Mouse (Mus musculus) hindbrain, embryonic 10.5 days (tissue): Measurements from ENCODE around the gene Itga6. TPM values are rescaled to one million over a fixed set of nuclear protein-coding genes. Genes with fewer than 3 reads are reported as not detected.
"Not testable (repeated sequence)": the region's sequence is repeated elsewhere in the genome, so short reads cannot be mapped to it uniquely, and the experiment has no call there.

Source experiments
- DNase-seq: peaks from one replicate; pipeline ENCODE4 v3.0.0-alpha.2; 2017; ENCODE audit warnings: low spot score
- H3K27ac ChIP-seq: fragments of 300-500 bp; sonication (generic); 2 replicates; pipeline ENCODE4 v1.5.1; 2016; ENCODE audit warnings: mild to moderate bottlenecking, moderate library complexity
- H3K27me3 ChIP-seq: fragments of 300-500 bp; sonication (generic); 2 replicates; pipeline ENCODE4 v1.6.1; 2016; ENCODE audit warnings: mild to moderate bottlenecking; ENCODE audit not compliant: poor library complexity, insufficient read depth, severe bottlenecking
- H3K36me3 ChIP-seq: fragments of 300-500 bp; sonication (generic); 2 replicates; pipeline ENCODE4 v1.6.1; 2016; ENCODE audit warnings: mild to moderate bottlenecking, moderate library complexity
- H3K4me1 ChIP-seq: fragments of 300-500 bp; sonication (generic); replicated peaks from 2 replicates; pipeline ENCODE4 v1.6.1; 2016; ENCODE audit warnings: mild to moderate bottlenecking
- H3K4me3 ChIP-seq: fragments of 300-500 bp; sonication (generic); 2 replicates; pipeline ENCODE4 v1.5.1; 2016; ENCODE audit warnings: mild to moderate bottlenecking, moderate library complexity
- H3K9me3 ChIP-seq: fragments of 300-500 bp; sonication (generic); 2 replicates; pipeline ENCODE4 v1.6.1; 2016; ENCODE audit warnings: mild to moderate bottlenecking, moderate library complexity
- WGBS: fragments of 180-500 bp; shearing (Covaris S2); methylation state at CpG from one replicate; pipeline ENCODE4 v1.1.7; 2016; 5-methylcytosine and 5-hydroxymethylcytosine counted together
- polyA plus RNA-seq: library from polyadenylated mRNA; unstranded; fragments of >200 nt; fragmentation: Nextera tagmentation; extraction: Ambion mirVana; gene quantifications from 2 replicates; pipeline ENCODE4 v1.2.1, GENCODE M21; 2016

Itga6 gene
- polyA plus RNA-seq, 1 experiment from 2014 or later, result 19.5 TPM

GRCm38 (mm10) chr2:71906356-71906755, 160.9 kb downstream of the Itga6 start:
- not testable (repeated sequence) for DNase-seq, H3K4me3 ChIP-seq, H3K4me1 ChIP-seq, H3K36me3 ChIP-seq, H3K27ac ChIP-seq, H3K9me3 ChIP-seq, H3K27me3 ChIP-seq
- 93% methylated on average over 8 of the region's 8 CpGs for WGBS

Other genes starting within 250 kb of the Itga6 start
- 6.4 and 9.9 TPM in 2 replicates for gene Dlx1, start 217.5 kb upstream of the Itga6 start, polyA plus RNA-seq
- 7.6 and 7.8 TPM in 2 replicates for gene Dlx2, start 198.9 kb upstream of the Itga6 start, polyA plus RNA-seq
- 34.5 and 56.1 TPM in 2 replicates for gene Pdk1, start 127.6 kb downstream of the Itga6 start, polyA plus RNA-seq
- 2.9 and 3.3 TPM in 2 replicates for gene Rapgef4, start 235.6 kb downstream of the Itga6 start, polyA plus RNA-seq